Mouse (Mus musculus) monocyte, adult 5-6 weeks (primary cell): Measurements from ENCODE around the gene Prmt9. TPM values are rescaled to one million over a fixed set of nuclear protein-coding genes. Genes with fewer than 3 reads are reported as not detected.

Experiments used
- ATAC-seq: fragments of 153-309, 156-312 bp; replicated peaks from 2 replicates; pipeline ENCODE4 v1.8.0; 2017; ENCODE audit warnings: mild to moderate bottlenecking; ENCODE audit not compliant: low TSS enrichment, insufficient number of reproducible peaks, severe bottlenecking, poor library complexity, low FRiP score
- total RNA-seq: library from RNA; stranded (forward); fragments of 200-1000, 200-491, 200-594 nt; gene quantifications from 3 replicates; pipeline ENCODE4 v1.2.3, GENCODE M21; 2017

The Prmt9 gene
- 33.1 to 41.1 TPM (median 33.2 TPM) in 3 replicates for total RNA-seq

DNA sequence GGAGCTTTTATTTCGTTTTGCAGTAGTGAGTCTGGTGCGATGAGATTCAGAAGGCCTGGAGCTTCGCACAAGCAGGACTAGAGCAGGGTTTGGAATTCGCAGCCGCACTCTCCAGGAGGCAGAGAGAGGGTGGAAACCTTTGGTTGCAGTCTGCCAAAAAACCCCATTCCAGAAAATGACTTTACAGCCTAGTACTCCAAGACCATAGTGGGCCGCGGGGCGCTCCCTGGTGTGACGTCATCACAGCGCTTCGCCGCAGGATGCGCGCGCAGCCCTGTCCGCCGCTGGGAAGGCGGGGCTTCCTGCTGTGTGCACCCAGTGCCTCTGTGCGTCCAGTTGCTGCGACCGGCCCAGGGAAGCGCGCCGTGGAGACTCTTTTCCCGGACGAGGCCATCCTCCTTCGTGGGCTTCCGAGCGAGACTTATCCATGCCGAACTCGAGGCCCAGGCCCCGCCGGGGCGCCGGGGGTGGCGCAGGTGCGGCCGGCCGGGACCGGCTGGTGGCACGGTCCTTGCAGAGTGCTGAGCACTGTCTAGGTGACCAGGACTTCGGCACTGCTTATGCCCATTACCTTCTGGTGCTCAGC, at the start of gene Prmt9:
Prmt9 (plus strand) TSS at position 277 of the 586 bp plus-strand sequence.
- peak; percentile 85 for ATAC-seq

DNA sequence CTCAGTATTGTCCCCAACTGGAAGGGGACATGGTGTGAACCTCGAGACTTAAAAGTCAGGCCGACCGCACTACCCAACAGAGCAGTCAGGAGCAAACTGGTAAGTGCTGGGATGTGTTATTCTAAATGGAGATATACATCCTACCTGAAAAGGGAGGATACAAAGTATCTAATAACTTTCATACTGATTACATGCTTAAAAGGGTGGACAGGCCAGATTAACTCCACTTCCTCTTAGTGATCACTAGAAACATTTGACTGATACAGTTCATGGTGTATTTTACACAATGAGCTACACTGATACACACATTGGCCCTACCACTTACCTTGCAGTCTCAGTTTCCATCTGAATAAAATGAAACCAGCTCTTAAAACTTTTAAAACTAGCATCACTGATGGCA, 48.9 kb upstream of the Prmt9 start:
- ATAC-seq, result no peak

DNA sequence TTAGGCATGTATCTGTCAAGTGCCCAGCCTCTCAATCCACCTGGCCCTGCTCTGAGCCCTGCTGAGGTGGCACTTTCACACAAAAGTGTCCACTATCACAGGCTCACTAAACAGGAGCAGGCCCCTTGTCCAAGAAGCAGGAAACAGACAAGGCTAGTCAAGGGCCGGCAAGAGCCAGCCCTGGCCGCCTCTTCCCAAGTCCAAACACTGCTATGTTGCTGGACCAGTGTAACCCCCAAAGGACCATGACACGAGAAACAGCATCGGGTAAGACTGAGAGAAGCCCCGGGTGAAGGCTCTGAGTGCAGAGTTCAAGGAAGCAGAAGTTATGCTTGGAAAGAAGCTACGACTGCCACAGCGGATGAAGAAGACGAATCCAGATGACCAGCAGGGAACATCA, 48.1 kb upstream of the Prmt9 start:
- ATAC-seq, result no peak

DNA sequence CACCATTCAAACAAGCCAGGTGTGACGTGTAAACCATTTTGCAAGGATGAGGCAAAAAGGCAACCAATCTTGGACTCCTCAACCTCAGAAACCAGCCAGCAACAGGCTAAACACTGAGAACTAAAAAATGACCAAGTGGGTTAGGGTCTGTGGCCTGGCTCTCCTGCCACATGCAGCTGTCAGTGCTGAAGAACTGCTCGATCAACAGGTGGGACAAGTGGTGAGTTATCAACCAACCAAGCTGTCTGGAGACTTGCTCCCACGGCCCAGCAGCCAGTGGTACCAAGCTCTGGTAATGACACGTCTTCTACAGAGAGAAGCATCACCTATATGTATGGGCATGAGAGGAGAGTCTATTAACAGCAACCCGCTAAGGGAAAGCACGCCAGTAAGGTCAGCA, 46.6 kb upstream of the Prmt9 start:
- no peak for ATAC-seq

DNA sequence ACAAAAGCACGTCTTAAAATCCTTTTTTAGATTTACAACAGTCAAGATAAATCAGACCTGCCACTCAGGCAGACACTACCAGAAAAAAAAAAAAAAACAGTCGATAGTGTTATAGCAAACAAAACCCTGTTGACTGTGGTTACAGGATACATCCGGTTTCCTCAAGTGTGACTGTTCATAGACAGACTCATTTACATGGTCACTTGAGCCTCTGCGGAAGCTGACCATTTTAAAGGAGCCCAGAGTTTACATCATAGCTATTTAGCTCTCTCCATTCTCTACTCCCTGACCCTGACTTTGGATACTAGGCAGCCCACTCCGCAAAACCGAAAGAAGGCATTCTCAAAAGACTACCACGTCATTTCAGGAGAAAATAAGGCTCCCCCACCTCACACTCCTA, 42.7 kb upstream of the Prmt9 start:
- ATAC-seq, result no peak

DNA sequence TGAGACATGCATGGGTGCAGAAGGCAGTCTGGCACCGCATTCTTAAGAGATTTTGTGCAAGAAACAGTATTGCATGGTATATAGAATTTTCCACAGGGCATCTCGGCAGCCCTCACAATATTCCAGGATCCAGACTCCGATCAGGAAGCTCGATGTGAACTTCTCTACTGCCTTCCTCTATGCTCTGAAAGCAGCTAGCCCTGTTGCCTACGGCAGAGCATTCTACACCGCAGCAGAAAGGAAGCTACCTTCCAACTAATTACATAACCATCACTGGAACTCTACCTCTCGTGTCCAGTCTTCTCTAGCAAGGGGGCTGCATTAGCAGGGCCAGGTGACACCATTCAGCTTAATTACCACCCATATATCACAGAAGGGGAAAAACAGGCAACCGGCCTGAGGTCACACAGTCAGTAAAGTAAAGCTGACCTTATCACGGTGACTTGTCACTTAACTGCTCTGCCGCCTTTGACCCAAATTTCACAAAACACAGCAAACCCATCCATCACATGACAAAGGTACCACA, 41.6 kb upstream of the Prmt9 start:
- ATAC-seq, result no peak

DNA sequence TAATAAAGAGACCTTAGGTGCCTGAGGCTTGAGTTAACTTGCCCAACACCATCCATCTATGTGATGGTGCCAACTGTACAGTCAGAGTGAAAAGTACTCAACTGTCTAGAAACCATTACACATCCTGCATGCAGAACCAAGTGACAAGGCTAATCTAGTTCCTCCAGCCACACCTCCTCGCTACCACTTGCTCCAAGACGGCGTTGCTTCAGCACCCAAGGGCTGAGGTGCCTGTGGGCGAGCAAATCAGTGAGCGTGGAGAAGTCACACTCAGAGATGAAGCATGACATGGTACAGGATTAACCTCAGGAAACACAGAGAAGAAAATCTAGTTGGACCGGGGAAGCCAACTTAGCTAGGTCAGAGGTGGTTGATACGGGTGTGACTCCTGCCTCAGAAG, 40.2 kb upstream of the Prmt9 start:
- ATAC-seq, result 0 out of 2 replicates have a peak, but pooled peaks have one; percentile 43

DNA sequence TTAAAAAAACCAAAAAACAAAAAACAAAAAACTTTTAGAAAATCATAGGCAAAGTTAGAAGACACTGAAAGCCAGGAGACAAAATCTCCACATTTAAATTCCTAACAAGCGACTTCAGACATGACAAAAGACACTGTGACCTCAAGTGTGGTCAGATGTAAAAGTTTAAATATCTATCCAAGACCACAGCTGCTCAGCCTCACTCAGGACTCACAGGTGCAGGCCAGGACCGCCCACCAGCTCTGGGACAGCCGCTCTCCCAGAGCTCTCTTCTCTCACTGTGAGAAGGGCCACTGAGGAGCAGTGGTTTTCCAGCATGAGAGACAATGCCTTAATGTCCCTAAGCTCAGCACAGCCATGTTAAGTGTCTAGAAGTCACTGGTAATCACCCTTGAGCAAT, 38.8 kb upstream of the Prmt9 start:
- no peak for ATAC-seq

DNA sequence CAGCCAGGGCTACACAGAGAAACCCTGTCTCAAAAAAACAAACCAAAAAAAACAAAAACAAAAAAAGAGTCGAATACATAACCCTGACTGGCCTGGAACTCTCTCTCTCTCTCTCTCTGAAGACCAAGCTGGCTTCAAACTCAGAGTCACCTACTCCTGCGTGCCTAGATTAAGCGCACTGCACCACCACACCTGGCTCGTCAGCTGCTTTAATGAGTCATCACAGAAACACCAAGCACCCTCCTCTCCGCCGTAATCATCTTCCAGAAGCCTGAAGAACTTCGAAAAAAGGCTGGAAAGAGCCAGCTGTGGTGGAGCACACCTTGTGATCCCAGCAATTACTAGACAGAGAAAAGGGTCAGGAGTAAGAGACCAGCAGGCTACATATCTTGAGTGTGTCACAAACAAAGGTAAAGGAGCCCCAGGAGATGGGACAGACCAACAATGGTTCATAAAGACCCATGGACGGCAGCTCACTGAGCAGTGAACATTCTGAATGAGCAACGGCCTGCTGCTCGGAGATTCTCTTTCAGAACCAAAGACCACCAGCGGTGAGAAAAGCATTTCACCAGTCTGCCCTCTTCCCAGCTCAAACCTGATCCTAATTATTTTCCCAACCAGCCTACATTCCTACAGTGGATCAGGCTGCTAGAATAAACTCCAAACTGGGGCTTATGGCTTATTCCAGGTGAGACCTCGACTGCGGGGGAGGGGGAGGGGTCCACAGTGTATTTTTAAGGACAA, 37.3 kb upstream of the Prmt9 start:
- ATAC-seq, result no peak

DNA sequence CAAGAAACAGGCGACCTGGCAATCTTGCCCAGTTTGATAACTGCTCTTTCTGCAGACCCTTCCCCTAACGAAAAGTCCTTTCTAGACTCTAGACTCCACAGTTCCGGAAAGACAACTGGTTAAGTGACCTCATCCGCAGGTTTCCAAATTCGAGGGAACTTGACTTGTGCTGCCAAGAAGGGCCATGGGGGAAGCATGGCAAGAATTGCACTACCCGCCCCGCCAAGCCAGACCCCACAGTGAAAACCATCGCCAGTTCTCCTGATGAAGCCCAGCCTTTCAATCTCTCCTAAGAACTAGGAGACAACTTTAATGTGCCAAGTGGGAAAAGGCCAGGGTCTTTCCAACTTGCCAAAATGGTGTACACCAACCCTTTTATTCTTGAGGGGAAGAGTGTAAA, 34.0 kb upstream of the Prmt9 start:
- ATAC-seq, result no peak

DNA sequence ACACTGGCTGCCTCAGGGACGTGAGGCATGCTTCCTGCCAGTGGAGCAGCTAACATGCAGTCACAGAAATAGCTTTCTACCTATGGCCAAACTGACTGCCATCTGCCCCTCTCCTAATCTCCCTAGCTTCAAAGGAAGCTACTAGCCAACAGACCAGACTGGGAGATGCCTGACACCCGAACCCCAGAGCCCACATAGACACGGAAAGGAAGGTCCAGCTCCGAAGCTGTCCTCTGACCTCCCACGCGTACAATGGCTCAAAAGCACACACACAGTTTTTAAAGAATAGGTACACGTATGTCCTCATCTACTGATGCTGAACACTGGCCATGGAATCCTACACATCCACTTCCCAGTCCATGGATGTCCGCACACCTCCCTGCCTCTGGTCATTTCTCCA, 33.4 kb upstream of the Prmt9 start:
- no peak for ATAC-seq

DNA sequence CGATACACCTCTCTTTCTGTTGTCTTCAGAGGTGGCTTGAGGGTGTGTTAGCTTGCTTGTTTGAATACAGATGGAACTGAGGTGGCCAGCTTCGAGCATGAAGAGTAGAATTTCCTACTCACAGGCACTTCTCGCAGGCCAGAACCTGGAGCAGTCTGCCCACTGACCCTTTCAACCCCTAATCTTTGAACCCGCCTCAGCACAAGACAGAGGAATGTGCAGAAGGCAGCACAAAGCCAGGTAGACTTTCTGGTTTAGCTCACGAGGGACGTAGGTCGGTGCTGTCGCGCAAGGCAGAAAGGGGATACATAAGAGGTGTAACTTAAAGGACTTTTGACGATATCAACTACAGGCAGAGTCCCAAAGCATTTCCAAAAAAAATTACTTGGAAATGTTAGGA, 32.4 kb upstream of the Prmt9 start:
- ATAC-seq, result no peak

DNA sequence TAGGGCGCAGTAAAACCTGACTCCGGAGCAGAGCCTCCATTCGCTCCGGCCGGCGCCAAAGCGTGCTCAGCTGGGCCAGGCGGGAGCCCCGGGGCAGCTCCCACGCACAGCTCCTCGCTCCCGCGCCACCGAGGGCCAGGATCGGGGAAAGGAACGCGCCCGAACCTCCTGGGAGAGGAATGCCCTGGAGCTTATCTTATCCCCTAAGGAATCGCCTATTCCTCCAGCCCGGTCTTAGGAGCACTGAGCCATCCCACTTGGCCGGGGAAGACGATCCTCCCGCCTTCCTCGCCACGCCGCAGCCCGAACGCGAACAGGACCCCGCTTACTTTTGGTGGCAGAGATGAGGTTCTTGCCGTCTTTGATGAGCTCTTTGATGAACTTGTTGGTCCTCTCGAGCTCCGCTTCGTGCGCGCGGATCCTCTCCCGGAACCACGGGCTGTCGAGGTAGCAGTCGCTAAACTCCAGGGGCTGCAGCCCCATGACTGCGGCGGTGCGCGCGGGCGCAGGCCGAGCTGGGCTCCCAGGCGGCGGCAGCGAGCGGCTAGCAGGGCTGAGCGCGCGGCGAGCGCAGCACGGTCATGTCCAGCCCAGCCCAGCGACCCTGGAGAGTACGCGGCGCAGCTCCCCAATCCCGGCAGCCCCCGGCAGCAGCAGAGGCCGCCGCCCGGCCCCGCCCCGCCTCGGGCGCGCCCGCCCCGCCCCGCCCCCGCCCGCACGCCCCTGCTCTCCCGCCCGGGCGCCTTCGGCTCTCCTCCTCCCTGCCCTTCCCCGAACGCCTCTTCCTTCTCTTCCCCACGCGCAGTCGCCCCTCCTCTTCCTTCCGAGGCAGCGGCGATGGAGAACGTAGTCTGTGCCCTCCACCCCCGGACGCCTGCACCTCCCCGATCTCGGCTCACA, 31.6 kb upstream of the Prmt9 start, which contains the start of gene Arhgap10:
Arhgap10 (minus strand) TSS at position 653 of the 900 bp plus-strand sequence.
- ATAC-seq, result peak; percentile 59

DNA sequence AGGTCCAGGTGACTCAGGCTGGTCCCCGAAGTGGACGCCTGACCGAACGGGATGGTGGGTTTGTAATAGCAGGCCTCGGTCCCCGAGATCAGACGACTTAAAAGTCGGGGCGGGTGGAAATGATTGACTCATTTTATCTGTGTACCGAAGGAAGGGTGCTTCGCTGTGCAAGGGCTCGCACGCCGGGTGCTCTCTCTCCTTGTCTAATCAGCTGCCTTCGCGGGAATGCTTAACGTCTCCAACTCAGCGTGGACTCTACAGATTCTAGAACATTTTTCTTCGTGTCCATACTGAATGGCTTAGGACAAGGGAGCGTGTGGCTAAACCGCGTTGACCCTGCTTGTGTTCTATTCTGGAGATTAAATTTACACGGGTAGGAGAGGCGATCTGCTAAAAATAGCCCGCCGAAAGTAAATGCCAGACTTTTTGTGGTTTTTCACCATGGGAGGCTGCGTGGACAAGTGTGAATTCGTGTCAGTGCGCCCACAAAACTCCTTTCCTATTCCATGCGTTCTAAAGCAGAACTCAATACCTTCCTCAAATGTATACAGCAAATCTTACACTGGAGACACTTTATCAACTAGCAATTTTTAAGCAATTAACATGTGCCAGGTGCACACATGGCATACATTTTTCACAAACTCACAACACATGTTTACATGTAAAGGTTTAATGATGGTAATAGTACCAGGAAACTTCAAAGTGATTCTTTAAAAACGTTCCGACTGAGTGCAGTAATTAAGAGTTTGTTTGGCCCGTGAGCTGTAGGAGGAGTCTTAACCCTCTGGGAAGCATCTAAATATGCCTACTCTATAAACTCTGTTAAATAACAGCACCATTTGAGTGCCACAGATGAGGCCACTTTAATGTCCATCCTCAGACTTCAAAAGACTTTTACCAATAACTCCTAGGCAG, 30.7 kb upstream of the Prmt9 start:
- no peak for ATAC-seq

DNA sequence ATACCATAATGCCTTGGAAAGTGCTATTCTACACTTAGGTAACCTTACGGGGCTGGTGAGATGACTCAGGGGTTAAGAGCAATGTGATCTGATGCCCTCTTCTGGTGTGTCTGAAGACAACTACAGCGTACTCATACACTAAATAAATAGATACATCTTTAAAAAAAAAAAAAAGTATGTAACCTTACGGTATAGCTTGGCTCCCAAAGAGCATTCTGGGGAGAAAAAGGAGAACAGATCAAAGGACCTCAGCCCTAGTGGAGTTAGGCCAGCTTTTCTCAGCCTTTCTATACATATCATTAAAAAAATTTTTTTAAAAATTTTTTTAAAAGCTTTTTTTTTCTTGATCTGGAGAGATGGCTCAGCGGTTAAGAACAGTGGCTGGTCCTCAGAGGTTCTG, 28.6 kb upstream of the Prmt9 start:
- ATAC-seq, result no peak

DNA sequence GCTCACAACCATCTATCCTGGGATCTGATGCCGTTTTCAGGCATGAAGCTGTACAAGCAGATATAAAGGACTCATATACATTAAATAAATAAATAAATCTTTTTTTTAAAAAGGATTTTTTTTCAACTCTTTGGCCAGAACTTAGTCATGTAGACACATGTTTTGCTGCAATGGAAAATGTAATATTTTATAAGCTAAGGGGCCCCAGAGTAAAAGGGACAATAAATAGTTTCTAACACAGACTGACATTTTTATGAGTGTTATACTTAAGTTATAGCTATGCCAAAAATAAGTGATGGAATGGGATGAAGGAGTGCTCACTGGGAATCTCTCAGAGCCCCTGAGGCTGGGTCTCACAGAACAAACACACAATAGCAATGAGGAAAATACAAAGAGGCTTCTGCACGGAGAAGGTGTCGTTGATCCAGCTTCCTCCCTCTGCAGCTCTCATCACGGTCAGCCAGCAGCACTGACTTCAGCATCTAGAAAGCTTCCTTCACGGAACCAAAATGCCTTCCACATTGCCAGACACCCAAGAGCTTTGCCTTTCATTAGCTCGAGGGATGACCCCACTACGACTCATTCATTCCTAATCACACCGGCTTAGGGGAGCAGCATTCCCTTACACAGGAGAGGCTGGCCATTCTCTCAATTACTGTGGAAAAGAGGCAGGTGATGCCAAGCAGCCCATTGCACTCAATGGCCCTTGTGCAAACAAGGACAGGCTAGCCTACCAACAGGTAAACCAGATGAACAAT, 28.0 kb upstream of the Prmt9 start:
- ATAC-seq, result no peak

DNA sequence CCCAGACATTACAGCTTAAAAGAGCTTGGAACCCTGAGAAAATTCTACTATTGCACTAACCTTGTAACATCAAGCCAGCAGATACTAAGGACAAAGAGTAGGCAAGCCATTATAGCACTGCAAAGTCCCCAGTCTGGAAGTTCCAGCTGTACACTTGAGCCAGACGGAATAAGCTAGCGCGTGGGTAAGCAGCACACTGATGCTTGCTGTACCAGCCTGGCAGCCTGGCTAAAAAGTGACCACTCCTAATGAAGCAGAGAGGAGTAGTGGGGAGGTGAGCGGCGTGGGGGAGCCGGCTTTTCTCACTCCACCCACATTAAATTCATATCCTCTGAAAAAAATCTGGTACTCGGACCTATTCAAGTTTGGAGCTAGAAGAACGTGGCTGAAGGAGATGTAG, 26.2 kb upstream of the Prmt9 start:
- no peak for ATAC-seq
